Mouse (Mus musculus): ENCODE results near the gene Clrn2. TPM values are rescaled to one million over a fixed set of nuclear protein-coding genes. Genes with fewer than 3 reads are reported as not detected.
A peak's percentile ranks its signal among the peaks of the same experiment; 100 is the strongest.

Clrn2 gene
- total and polyA plus RNA-seq, 2 experiments from 2014 or later, result not detected

GRCm38 (mm10) chr5:45444130-45444832, 9.3 kb upstream of the Clrn2 start:
- no peak for ATAC-seq (ENCODE audit: insufficient read depth, low read depth)
- TF ChIP-seq EP300 (IDR thresholded peaks at IDR 0.05; ENCODE audit: low read depth), result no peak
- TF ChIP-seq CTCF (IDR thresholded peaks at IDR 0.05; ENCODE audit: low read depth), result no peak

GRCm38 (mm10) chr5:45448676-45449075, 4.9 kb upstream of the Clrn2 start:
- Histone ChIP-seq H3K4me2 (ENCODE audit: low read depth, low read length) (peak overlapping the region; percentile 96), H3K36me3 (replicated peaks; ENCODE audit: control insufficient read depth, insufficient read depth, low read length) (peaks cover 24% of the 10 kb centered on the region), H3K9me3 (replicated peaks; ENCODE audit: control insufficient read depth, low read length) (no peaks in the 10 kb centered on the region), H3K27me3 (ENCODE audit: control insufficient read depth, insufficient read depth, low read length) (no peaks in the 10 kb centered on the region), H3K9ac (replicated peaks; ENCODE audit: low read depth, low read length) (0 out of 2 replicates have a peak overlapping the region, but pooled peaks have one; percentile 70), H3K4me1 (ENCODE audit: control insufficient read depth, insufficient read depth) (peaks cover 13% of the 10 kb centered on the region), H3K27ac (ENCODE audit: low read depth) (no peak overlapping the region), H3K4me3 (ENCODE audit: low read depth, low read length) (peak overlapping the region; percentile 77; the same call in 1 of the 2 replicates)
- ATAC-seq (ENCODE audit: insufficient read depth, low read depth) (no peak), DNase-seq (ENCODE audit: low spot score) (no peak)
- WGBS, result 58% methylated on average over 5 of the region's 5 CpGs
- TF ChIP-seq EP300 (IDR thresholded peaks at IDR 0.05; ENCODE audit: low read depth) (no peak), CTCF (IDR thresholded peaks at IDR 0.05; ENCODE audit: low read depth) (no peak)

More at GRCm38 (mm10) chr5:45444130-45444832, 9.3 kb upstream of the Clrn2 start:
- Histone ChIP-seq H3K9ac (replicated peaks; ENCODE audit: low read depth, low read length) (no peak overlapping the region), H3K4me2 (ENCODE audit: low read depth, low read length) (no peak overlapping the region), H3K27ac (ENCODE audit: low read depth) (no peak overlapping the region), H3K4me1 (ENCODE audit: control insufficient read depth, insufficient read depth) (peaks cover 12% of the 10 kb centered on the region), H3K27me3 (ENCODE audit: control insufficient read depth, insufficient read depth, low read length) (no peaks in the 10 kb centered on the region), H3K36me3 (replicated peaks; ENCODE audit: control insufficient read depth, insufficient read depth, low read length) (peaks cover 44% of the 10 kb centered on the region), H3K4me3 (ENCODE audit: low read depth, low read length) (no peak overlapping the region), H3K9me3 (replicated peaks; ENCODE audit: control insufficient read depth, low read length) (no peaks in the 10 kb centered on the region)
- DNase-seq (ENCODE audit: low spot score), result no peak
- WGBS, result 86% methylated on average over 8 of the region's 8 CpGs

GRCm38 (mm10) chr5:45449206-45449605, 4.3 kb upstream of the Clrn2 start:
- Histone ChIP-seq H3K9ac (replicated peaks; ENCODE audit: low read depth, low read length) (peak overlapping the region; percentile 70), H3K27ac (ENCODE audit: low read depth) (peak overlapping the region; percentile 87), H3K9me3 (replicated peaks; ENCODE audit: control insufficient read depth, low read length) (no peaks in the 10 kb centered on the region), H3K4me3 (ENCODE audit: low read depth, low read length) (peak overlapping the region; percentile 77), H3K4me1 (ENCODE audit: control insufficient read depth, insufficient read depth) (peaks cover 13% of the 10 kb centered on the region), H3K27me3 (ENCODE audit: control insufficient read depth, insufficient read depth, low read length) (no peaks in the 10 kb centered on the region; the same call in 1 of the 2 replicates), H3K36me3 (replicated peaks; ENCODE audit: control insufficient read depth, insufficient read depth, low read length) (peaks cover 19% of the 10 kb centered on the region), H3K4me2 (ENCODE audit: low read depth, low read length) (peak overlapping the region; percentile 96)
- DNase-seq (ENCODE audit: low spot score) (peak; percentile 11), ATAC-seq (ENCODE audit: insufficient read depth, low read depth) (no peak)
- 1% methylated on average over 8 of the region's 8 CpGs for WGBS
- TF ChIP-seq EP300 (IDR thresholded peaks at IDR 0.05; ENCODE audit: low read depth) (no peak), CTCF (IDR thresholded peaks at IDR 0.05; ENCODE audit: low read depth) (no peak)

- 0 out of 2 replicates have a peak, but pooled peaks have one; percentile 5 for TF ChIP-seq CTCF (IDR thresholded peaks at IDR 0.05; ENCODE audit: low read depth)
- TF ChIP-seq EP300 (IDR thresholded peaks at IDR 0.05; ENCODE audit: low read depth), result 0 out of 2 replicates have a peak, but pooled peaks have one; percentile 32
- ATAC-seq (ENCODE audit: insufficient read depth, low read depth) (peak; percentile 99), DNase-seq (ENCODE audit: low spot score) (peak; percentile 98)
- H3K4me1 ChIP-seq (ENCODE audit: control insufficient read depth, insufficient read depth), result peaks cover 13% of the 10 kb centered on the region
- H3K9me3 ChIP-seq (replicated peaks; ENCODE audit: control insufficient read depth, low read length), result no peaks in the 10 kb centered on the region
- peak within 1 kb of the TSS; percentile 96 for H3K4me2 ChIP-seq (ENCODE audit: low read depth, low read length)
- no peaks in the 10 kb centered on the region; the same call in 1 of the 2 replicates for H3K27me3 ChIP-seq (ENCODE audit: control insufficient read depth, insufficient read depth, low read length)
- H3K27ac ChIP-seq (ENCODE audit: low read depth), result peak within 1 kb of the TSS; percentile 87
- peak within 1 kb of the TSS; percentile 70 for H3K9ac ChIP-seq (replicated peaks; ENCODE audit: low read depth, low read length)
- under 1% methylated on average over 61 of the region's 70 CpGs for WGBS
- peak within 1 kb of the TSS; percentile 77 for H3K4me3 ChIP-seq (ENCODE audit: low read depth, low read length)
- peaks cover 11% of the 10 kb centered on the region; the same call in 1 of the 2 replicates for H3K36me3 ChIP-seq (replicated peaks; ENCODE audit: control insufficient read depth, insufficient read depth, low read length)
Measured at GRCm38 (mm10) chr5:45449831-45450716, 3.5 kb upstream of the Clrn2 start, which contains the start of gene Qdpr. TSS of gene Qdpr (minus strand) at chr5:45450236.

GRCm38 (mm10) chr5:45454456-45454855, 905 bp downstream of the Clrn2 start:
- Histone ChIP-seq H3K27ac (ENCODE audit: low read depth) (no peak overlapping the region), H3K9ac (replicated peaks; ENCODE audit: low read depth, low read length) (no peak overlapping the region), H3K4me1 (ENCODE audit: control insufficient read depth, insufficient read depth) (no peaks in the 10 kb centered on the region), H3K9me3 (replicated peaks; ENCODE audit: control insufficient read depth, low read length) (no peaks in the 10 kb centered on the region), H3K36me3 (replicated peaks; ENCODE audit: control insufficient read depth, insufficient read depth, low read length) (no peaks in the 10 kb centered on the region), H3K4me3 (ENCODE audit: low read depth, low read length) (no peak overlapping the region), H3K27me3 (ENCODE audit: control insufficient read depth, insufficient read depth, low read length) (no peaks in the 10 kb centered on the region; the same call in 1 of the 2 replicates), H3K4me2 (ENCODE audit: low read depth, low read length) (no peak overlapping the region)
- TF ChIP-seq CTCF (IDR thresholded peaks at IDR 0.05; ENCODE audit: low read depth) (no peak), EP300 (IDR thresholded peaks at IDR 0.05; ENCODE audit: low read depth) (no peak)
- ATAC-seq (ENCODE audit: insufficient read depth, low read depth) (no peak), DNase-seq (ENCODE audit: low spot score) (no peak)
- 35% methylated on average over 9 of the region's 9 CpGs for WGBS

Measured in heart, postnatal 0 days (tissue).